Mouse (Mus musculus) testis, adult 2 months (tissue): ENCODE measurements at regions not wholly inside any gene's neighbourhood (a gene's known extent, or its start where the extent isn't known, plus 50 kb on each side); places are given as distances from the start of the nearest gene placed in this dataset.

Experiments
- H3K27ac ChIP-seq: fragments of 200-500 bp; 2 replicates; pipeline ENCODE4 v1.5.1; 2012; ENCODE audit warnings: low read depth, low read length; ENCODE audit not compliant: control insufficient read depth, insufficient read depth
- H3K27me3 ChIP-seq: fragments of 200-500 bp; 2 replicates; pipeline ENCODE4 v1.6.1; 2012; ENCODE audit warnings: mild to moderate bottlenecking, low read length, moderate library complexity; ENCODE audit not compliant: control insufficient read depth, insufficient read depth
- H3K36me3 ChIP-seq: fragments of 200-500 bp; 2 replicates; pipeline ENCODE4 v1.6.1; 2012; ENCODE audit warnings: mild to moderate bottlenecking, low read length; ENCODE audit not compliant: control insufficient read depth, insufficient read depth
- H3K4me1 ChIP-seq: fragments of 200-500 bp; 2 replicates; pipeline ENCODE4 v1.6.1; 2012; ENCODE audit warnings: low read length; ENCODE audit not compliant: control insufficient read depth, insufficient read depth
- H3K4me3 ChIP-seq: fragments of 200-500 bp; 2 replicates; pipeline ENCODE4 v1.5.1; 2012; ENCODE audit warnings: low read depth, mild to moderate bottlenecking, low read length, moderate library complexity, mixed read lengths; ENCODE audit not compliant: control insufficient read depth
- CTCF ChIP-seq: fragments of 200-500 bp; IDR thresholded peaks from 2 replicates; pipeline ENCODE4 v1.5.1; 2012; ENCODE audit warnings: low read depth, mild to moderate bottlenecking, inconsistent platforms, low read length, moderate library complexity; ENCODE audit not compliant: control insufficient read depth, insufficient read depth, insufficient replicate concordance
- POLR2A ChIP-seq: fragments of 200-500 bp; IDR thresholded peaks from 2 replicates; pipeline ENCODE4 v1.6.1; 2012; ENCODE audit warnings: low read depth, mild to moderate bottlenecking, inconsistent platforms, low read length, moderate library complexity; ENCODE audit not compliant: control insufficient read depth

DNA sequence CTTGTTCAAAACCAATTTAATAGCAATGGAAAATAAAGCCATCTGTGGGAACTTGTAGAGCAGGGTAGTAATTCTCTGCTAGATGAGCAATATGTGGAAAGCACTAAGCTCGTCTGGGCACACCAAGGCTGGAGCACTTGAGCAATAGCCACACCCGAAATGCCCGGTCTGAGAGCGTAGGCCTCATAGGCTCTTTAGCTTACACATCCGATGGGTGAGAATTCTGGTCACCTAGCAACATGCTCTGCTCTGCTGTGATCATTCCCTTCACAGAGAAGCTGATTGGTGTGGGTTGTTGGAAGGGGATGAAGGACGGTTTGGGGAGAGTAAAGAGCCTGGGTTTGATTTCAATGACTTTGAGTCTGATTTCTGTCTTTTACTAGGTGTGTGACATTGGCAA lies 143.8 kb upstream of the Hs3st2 start:
- Histone ChIP-seq H3K4me1 (no peaks in the 10 kb centered on the region), H3K36me3 (no peaks in the 10 kb centered on the region), H3K27me3 (no peaks in the 10 kb centered on the region), H3K4me3 (no peak overlapping the region), H3K27ac (no peak overlapping the region)
- TF ChIP-seq CTCF, result no peak
- TF ChIP-seq POLR2A, result no peak

- Histone ChIP-seq H3K27me3 (no peaks in the 10 kb centered on the region), H3K27ac (no peak overlapping the region), H3K4me1 (peaks cover 3% of the 10 kb centered on the region), H3K36me3 (no peaks in the 10 kb centered on the region), H3K4me3 (peak overlapping the region; percentile 71)
- TF ChIP-seq CTCF (no peak), POLR2A (no peak)
Measured at GRCm38 (mm10) chr7:121257466-121257865, 134.2 kb upstream of the Hs3st2 start.

DNA sequence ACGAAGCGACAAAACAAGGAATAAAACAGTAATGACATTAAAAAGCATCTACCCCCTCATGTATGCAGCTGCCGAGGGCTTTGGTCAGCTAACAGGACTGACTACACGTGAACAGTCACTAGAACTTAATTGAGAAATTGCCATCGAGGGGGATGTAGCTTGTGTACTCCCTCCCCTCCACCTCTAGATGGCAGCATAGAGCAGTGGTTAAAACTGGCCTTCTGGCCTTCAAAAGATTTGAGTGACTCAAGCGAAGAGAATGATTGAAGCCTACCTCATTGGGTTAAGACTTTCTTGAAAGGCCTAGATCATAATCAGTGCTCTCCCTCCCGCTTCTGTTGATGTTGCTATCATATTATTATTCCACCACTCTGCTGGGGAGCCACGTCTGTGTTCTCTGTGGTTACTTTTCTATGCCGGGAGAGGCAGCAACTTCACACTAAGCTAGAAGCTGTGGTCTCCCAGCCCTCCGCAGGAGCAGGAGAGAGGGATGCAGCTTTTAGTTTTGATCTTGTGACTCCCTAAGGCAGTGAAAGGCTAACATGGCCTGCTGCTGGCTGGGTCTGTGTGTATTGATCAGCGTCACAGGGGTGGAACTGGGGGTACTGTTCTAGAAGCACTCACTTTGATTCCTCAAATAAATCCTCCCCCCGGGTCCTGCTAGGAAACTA lies 132.7 kb upstream of the Hs3st2 start:
- Histone ChIP-seq H3K27me3 (no peaks in the 10 kb centered on the region), H3K36me3 (no peaks in the 10 kb centered on the region), H3K4me3 (peak overlapping the region; percentile 84), H3K4me1 (peaks cover 3% of the 10 kb centered on the region), H3K27ac (peak overlapping the region; percentile 83)
- TF ChIP-seq POLR2A (no peak), CTCF (peak; percentile 21; the same call in 1 of the 2 replicates)

- H3K27me3 ChIP-seq, result no peaks in the 10 kb centered on the region
- H3K36me3 ChIP-seq, result no peaks in the 10 kb centered on the region
- peak overlapping the region; percentile 84 for H3K4me3 ChIP-seq
- H3K27ac ChIP-seq, result peak overlapping the region; percentile 83
- peaks cover 3% of the 10 kb centered on the region for H3K4me1 ChIP-seq
- TF ChIP-seq POLR2A (peak; percentile 76), CTCF (no peak)
Measured at GRCm38 (mm10) chr7:121259497-121260009, 132.1 kb upstream of the Hs3st2 start.

GRCm38 (mm10) chr7:121269358-121269757 lies 122.3 kb upstream of the Hs3st2 start:
- Histone ChIP-seq H3K4me1 (no peaks in the 10 kb centered on the region), H3K27me3 (no peaks in the 10 kb centered on the region), H3K36me3 (no peaks in the 10 kb centered on the region), H3K27ac (no peak overlapping the region), H3K4me3 (no peak overlapping the region)
- TF ChIP-seq CTCF (no peak), POLR2A (no peak)

- H3K4me1 ChIP-seq, result no peaks in the 10 kb centered on the region
Measured at GRCm38 (mm10) chr7:121280597-121280996, 111.1 kb upstream of the Hs3st2 start.

DNA sequence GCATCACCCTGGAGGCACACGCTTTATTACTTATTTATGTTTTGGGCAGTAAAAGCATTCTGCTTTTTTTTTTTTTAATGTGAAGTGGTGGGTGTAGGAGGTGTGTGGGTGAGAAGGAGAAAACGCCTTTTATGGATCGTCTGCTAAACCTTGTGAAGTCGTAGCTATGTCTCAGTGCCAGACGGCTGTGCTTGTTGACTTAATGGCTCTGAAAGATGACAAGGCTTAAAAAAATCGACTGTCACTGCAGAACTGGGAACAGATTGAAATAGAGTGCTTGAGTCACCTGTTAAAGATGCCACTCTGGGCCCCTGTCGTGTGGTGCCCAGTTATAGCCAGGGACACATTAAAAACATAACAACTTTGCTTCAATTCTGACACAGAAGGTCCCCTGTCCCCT lies 109.5 kb upstream of the Hs3st2 start:
- Histone ChIP-seq H3K27ac (no peak overlapping the region), H3K4me3 (no peak overlapping the region), H3K27me3 (no peaks in the 10 kb centered on the region), H3K4me1 (no peaks in the 10 kb centered on the region), H3K36me3 (no peaks in the 10 kb centered on the region)
- TF ChIP-seq CTCF, result no peak
- TF ChIP-seq POLR2A, result no peak

More at GRCm38 (mm10) chr7:121280597-121280996, 111.1 kb upstream of the Hs3st2 start:
- no peaks in the 10 kb centered on the region for H3K27me3 ChIP-seq
- TF ChIP-seq CTCF (no peak), POLR2A (no peak)
- no peaks in the 10 kb centered on the region for H3K36me3 ChIP-seq
- H3K4me3 ChIP-seq, result no peak overlapping the region
- H3K27ac ChIP-seq, result no peak overlapping the region

- no peaks in the 10 kb centered on the region for H3K4me1 ChIP-seq
- no peak overlapping the region for H3K4me3 ChIP-seq
- no peak overlapping the region for H3K27ac ChIP-seq
- TF ChIP-seq CTCF (no peak), POLR2A (no peak)
- H3K27me3 ChIP-seq, result no peaks in the 10 kb centered on the region
- H3K36me3 ChIP-seq, result no peaks in the 10 kb centered on the region
Measured at GRCm38 (mm10) chr7:121289737-121290136, 101.9 kb upstream of the Hs3st2 start.
